19 mouse cellular contexts compared by ENCODE assay signal in genomic region chr1:52546796-52547195, GRCm38 (mm10). TPM values are rescaled to one million over a fixed set of nuclear protein-coding genes. Genes with fewer than 3 reads are reported as not detected.
A peak's percentile ranks its signal among the peaks of the same experiment; 100 is the strongest.
DNase-seq lines count a peak whose midpoint lies in the region; ATAC-seq and TF ChIP-seq lines count a peak whose summit lies in the region.
"Had no signal": no experiment of that assay in that cellular context is flagged by ENCODE, and none has a peak within 500 bp of the region (broad histone marks: within the 10 kb centered on the region; RNA-seq: fewer than 3 reads in every experiment).

No protein-coding gene starts in this region.

- H3K27me3 ChIP-seq in heart, postnatal 0 days (ENCODE audit: control insufficient read depth, insufficient read depth, low read length) = no peaks in the 10 kb centered on the region
- H3K27me3 ChIP-seq in liver, postnatal 0 days (ENCODE audit: insufficient read depth, low read length) = no peaks in the 10 kb centered on the region
- no peaks in the 10 kb centered on the region for H3K27me3 ChIP-seq in liver, embryonic 12.5 days (replicated peaks)
- no peaks in the 10 kb centered on the region for H3K27me3 ChIP-seq in neural tube, embryonic 15.5 days (replicated peaks)
- H3K27me3 ChIP-seq: embryonic facial prominence, embryonic 12.5 days; forebrain, embryonic 13.5 days; forebrain, embryonic 15.5 days; Patski had no signal

- no peak overlapping the region for H3K4me2 ChIP-seq in heart, postnatal 0 days (ENCODE audit: low read depth, low read length)
- no peak overlapping the region for H3K4me2 ChIP-seq in liver, postnatal 0 days (ENCODE audit: low read depth, low read length)
- H3K4me2 ChIP-seq in liver, embryonic 12.5 days = no peak overlapping the region
- no peak overlapping the region for H3K4me2 ChIP-seq in neural tube, embryonic 15.5 days
- H3K4me2 ChIP-seq: embryonic facial prominence, embryonic 12.5 days; forebrain, embryonic 13.5 days; forebrain, embryonic 15.5 days had no signal

- no peak overlapping the region for H3K4me3 ChIP-seq in heart, postnatal 0 days (ENCODE audit: low read depth, low read length)
- no peak overlapping the region for H3K4me3 ChIP-seq in liver, postnatal 0 days (ENCODE audit: low read depth, low read length)
- no peak overlapping the region for H3K4me3 ChIP-seq in liver, embryonic 12.5 days
- H3K4me3 ChIP-seq in neural tube, embryonic 15.5 days (replicated peaks) = no peak overlapping the region
- H3K4me3 ChIP-seq: embryonic facial prominence, embryonic 10.5 days; embryonic facial prominence, embryonic 12.5 days; forebrain, embryonic 13.5 days; forebrain, embryonic 15.5 days had no signal

- H3K9me3 ChIP-seq in heart, postnatal 0 days (replicated peaks; ENCODE audit: control insufficient read depth, low read length) = peaks cover 14% of the 10 kb centered on the region
- no peaks in the 10 kb centered on the region; the same call in 1 of the 2 replicates for H3K9me3 ChIP-seq in liver, postnatal 0 days (ENCODE audit: low read length)
- H3K9me3 ChIP-seq in liver, embryonic 12.5 days (replicated peaks) = no peaks in the 10 kb centered on the region
- no peaks in the 10 kb centered on the region for H3K9me3 ChIP-seq in neural tube, embryonic 15.5 days (replicated peaks)
- H3K9me3 ChIP-seq: embryonic facial prominence, embryonic 12.5 days; forebrain, embryonic 13.5 days; forebrain, embryonic 15.5 days had no signal

- no peak for ATAC-seq in heart, postnatal 0 days (ENCODE audit: insufficient read depth, low read depth)
- no peak for ATAC-seq in liver, postnatal 0 days
- ATAC-seq in liver, embryonic 12.5 days = no peak
- no peak for ATAC-seq in neural tube, embryonic 15.5 days (ENCODE audit: low FRiP score)
- ATAC-seq: activated CD4-positive, CD25-positive, alpha-beta regulatory T cell, adult 4 months; forebrain, embryonic 13.5 days; forebrain, embryonic 15.5 days; forebrain, postnatal 0 days; Patski had no signal

- no peak for TF ChIP-seq EP300 in heart, postnatal 0 days (IDR thresholded peaks at IDR 0.05; ENCODE audit: low read depth)
- TF ChIP-seq EP300 in liver, postnatal 0 days (IDR thresholded peaks at IDR 0.05; ENCODE audit: low read depth) = 0 out of 2 replicates have a peak, but pooled peaks have one; percentile 14

- H3K9ac ChIP-seq in heart, postnatal 0 days (replicated peaks; ENCODE audit: low read depth, low read length) = no peak overlapping the region
- H3K9ac ChIP-seq in liver, postnatal 0 days (replicated peaks) = no peak overlapping the region
- H3K9ac ChIP-seq in liver, embryonic 12.5 days = no peak overlapping the region
- no peak overlapping the region for H3K9ac ChIP-seq in neural tube, embryonic 15.5 days (replicated peaks)
- H3K9ac ChIP-seq: embryonic facial prominence, embryonic 12.5 days; forebrain, embryonic 13.5 days; forebrain, embryonic 15.5 days; forebrain, postnatal 0 days had no signal

- DNase-seq in cerebellum, postnatal 10 days = peak; percentile 5 to 15
- no peak for DNase-seq in cerebellum, adult 9-10 months
- DNase-seq in heart, postnatal 0 days (ENCODE audit: low spot score) = peak; percentile 7
- DNase-seq in heart, postnatal 4 days = no peak
- DNase-seq in liver, postnatal 0 days = no peak
- peak; percentile 56 for DNase-seq in 3T3-L1 (ENCODE audit: low read depth, low spot score)
- DNase-seq: cerebellum, adult 11-12 months; cerebellum, adult 2 months; cerebellum, adult 9-11 months; cerebellum, postnatal 25 days; forebrain, postnatal 0 days had no signal

- 49% methylated on average over 3 of the region's 3 CpGs for WGBS in heart, postnatal 0 days
- WGBS in liver, postnatal 0 days (ENCODE audit: insufficient replicate concordance) = 67% methylated on average over 3 of the region's 3 CpGs
- WGBS in liver, embryonic 12.5 days (ENCODE audit: insufficient replicate concordance) = 61% methylated on average over 3 of the region's 3 CpGs
- WGBS in neural tube, embryonic 15.5 days = 92% methylated on average over 3 of the region's 3 CpGs

- no peaks in the 10 kb centered on the region for H3K36me3 ChIP-seq in heart, postnatal 0 days (replicated peaks; ENCODE audit: control insufficient read depth, insufficient read depth, low read length)
- no peaks in the 10 kb centered on the region for H3K36me3 ChIP-seq in liver, postnatal 0 days (replicated peaks; ENCODE audit: insufficient read depth, low read length)
- H3K36me3 ChIP-seq in liver, embryonic 12.5 days = no peaks in the 10 kb centered on the region
- no peaks in the 10 kb centered on the region for H3K36me3 ChIP-seq in neural tube, embryonic 15.5 days
- H3K36me3 ChIP-seq: embryonic facial prominence, embryonic 10.5 days; embryonic facial prominence, embryonic 12.5 days; forebrain, embryonic 15.5 days had no signal

- TF ChIP-seq CTCF in heart, postnatal 0 days (IDR thresholded peaks at IDR 0.05; ENCODE audit: low read depth) = no peak
- no peak for TF ChIP-seq CTCF in liver, postnatal 0 days (IDR thresholded peaks at IDR 0.05; ENCODE audit: low read depth)

- no peak overlapping the region for H3K27ac ChIP-seq in heart, postnatal 0 days (ENCODE audit: low read depth)
- no peak overlapping the region for H3K27ac ChIP-seq in liver, postnatal 0 days (ENCODE audit: low read depth)
- H3K27ac ChIP-seq in liver, embryonic 12.5 days = no peak overlapping the region
- no peak overlapping the region for H3K27ac ChIP-seq in neural tube, embryonic 15.5 days (replicated peaks)
- H3K27ac ChIP-seq: embryonic facial prominence, embryonic 10.5 days; embryonic facial prominence, embryonic 12.5 days; forebrain, embryonic 13.5 days; forebrain, embryonic 15.5 days had no signal

- no peaks in the 10 kb centered on the region for H3K4me1 ChIP-seq in heart, postnatal 0 days (ENCODE audit: control insufficient read depth, insufficient read depth)
- no peaks in the 10 kb centered on the region for H3K4me1 ChIP-seq in liver, postnatal 0 days (ENCODE audit: insufficient read depth)
- no peaks in the 10 kb centered on the region for H3K4me1 ChIP-seq in liver, embryonic 12.5 days
- no peaks in the 10 kb centered on the region for H3K4me1 ChIP-seq in neural tube, embryonic 15.5 days
- H3K4me1 ChIP-seq: embryonic facial prominence, embryonic 10.5 days; embryonic facial prominence, embryonic 12.5 days; forebrain, embryonic 13.5 days; forebrain, embryonic 15.5 days had no signal

RNA-seq across cellular contexts. Expression of gene Nab1, which starts 46.3 kb away (rescaled TPM):
- 23.7 and 31.9 TPM in 2 replicates for total RNA-seq in heart, postnatal 0 days (2014; rRNA removed; ENCODE audit: low replicate concordance)
- polyA plus RNA-seq in heart, postnatal 0 days (2015; fragmentation: Nextera tagmentation; extraction: Ambion mirVana) = 13.2 and 15.0 TPM in 2 replicates
- 10 to 100 TPM; 36.2 to 36.8 TPM for total RNA-seq in heart, postnatal 4 days (2021)
- 20.3 and 20.9 TPM in 2 replicates for polyA plus RNA-seq in liver, postnatal 0 days (2015; fragmentation: Nextera tagmentation; extraction: Ambion mirVana)
- 17.4 and 18.0 TPM in 2 replicates for polyA plus RNA-seq in liver, embryonic 12.5 days (2016; fragmentation: Nextera tagmentation; extraction: Ambion mirVana)
- 9.3 and 10.2 TPM in 2 replicates for polyA plus RNA-seq in neural tube, embryonic 15.5 days (2015; fragmentation: Nextera tagmentation; extraction: Ambion mirVana)

Comparison
In these comparisons a context has a peak if more than half of its experiments do, and no peak if none do; other contexts are left out.
1. DNase-seq: peak in cerebellum, postnatal 10 days (2 of 2), heart, postnatal 0 days (single experiment) and 3T3-L1 (single experiment); none in cerebellum, adult 9-10 months (single experiment), heart, postnatal 4 days (single experiment) and liver, postnatal 0 days (single experiment).